Mouse (Mus musculus) heart, embryonic 16.5 days (tissue): ENCODE results near the gene Adm. TPM values are rescaled to one million over a fixed set of nuclear protein-coding genes. Genes with fewer than 3 reads are reported as not detected.
"Not testable (repeated sequence)": the region's sequence is repeated elsewhere in the genome, so short reads cannot be mapped to it uniquely, and the experiment has no call there.

Experiments used
- ATAC-seq: fragments of 200-750 bp; cut with Nextera tagmentation; replicated peaks from 2 replicates; pipeline ENCODE4 v1.8.0; 2017; ENCODE audit warnings: moderate number of reproducible peaks; ENCODE audit not compliant: insufficient read depth, low FRiP score; ENCODE audit errors: extremely low read depth
- H3K27ac ChIP-seq: fragments of 300-500 bp; sonication (generic); 2 replicates; pipeline ENCODE4 v1.5.1; 2014; ENCODE audit warnings: mild to moderate bottlenecking, low read length, control low read depth, moderate library complexity
- H3K27me3 ChIP-seq: fragments of 300-500 bp; sonication (generic); 2 replicates; pipeline ENCODE4 v1.6.1; 2014; ENCODE audit warnings: low read length, mixed read lengths; ENCODE audit not compliant: control insufficient read depth, insufficient read depth
- H3K36me3 ChIP-seq: fragments of 300-500 bp; sonication (generic); 2 replicates; pipeline ENCODE4 v1.6.1; 2014; ENCODE audit not compliant: control insufficient read depth, insufficient read depth
- H3K4me1 ChIP-seq: fragments of 300-500 bp; sonication (generic); 2 replicates; pipeline ENCODE4 v1.6.1; 2014; ENCODE audit warnings: low read length, mixed read lengths; ENCODE audit not compliant: control insufficient read depth, insufficient read depth
- H3K4me2 ChIP-seq: fragments of 300-500 bp; sonication (generic); 2 replicates; pipeline ENCODE4 v1.6.1; 2014; ENCODE audit warnings: low read depth, mild to moderate bottlenecking, control low read depth, low read length
- H3K4me3 ChIP-seq: fragments of 300-500 bp; sonication (generic); 2 replicates; pipeline ENCODE4 v1.5.1; 2014; ENCODE audit warnings: mild to moderate bottlenecking, control low read depth, low read length
- H3K9ac ChIP-seq: fragments of 300-500 bp; sonication (generic); 2 replicates; pipeline ENCODE4 v1.6.1; 2014; ENCODE audit warnings: low read length, control low read depth
- H3K9me3 ChIP-seq: fragments of 300-500 bp; sonication (generic); replicated peaks from 2 replicates; pipeline ENCODE4 v1.6.1; 2016; ENCODE audit warnings: low read length; ENCODE audit not compliant: control insufficient read depth
- WGBS: fragments of 180-500 bp; shearing (Covaris S2); extraction: QIAGEN DNeasy Blood & Tissue Kit; methylation state at CpG from one replicate; pipeline ENCODE4 v1.1.7; 2014; 5-methylcytosine and 5-hydroxymethylcytosine counted together
- polyA plus RNA-seq: library from polyadenylated mRNA; unstranded; fragments of >200 nt; fragmentation: Nextera tagmentation; extraction: Ambion mirVana; gene quantifications from 2 replicates; pipeline ENCODE4 v1.2.1, GENCODE M21; 2015

The Adm gene
- polyA plus RNA-seq = 22.6 and 25.8 TPM in 2 replicates

GRCm38 (mm10) chr7:110627486-110628272, at the start of gene Adm:
Adm (plus strand) TSS chr7:110627661.
- H3K27ac ChIP-seq = peak within 1 kb of the TSS; percentile 71
- H3K9ac ChIP-seq = peak within 1 kb of the TSS; percentile 75
- peak; percentile 69 for ATAC-seq
- no peaks in the 10 kb centered on the region; the same call in none of the 2 replicates for H3K27me3 ChIP-seq
- H3K4me1 ChIP-seq = peaks cover 49% of the 10 kb centered on the region
- H3K4me2 ChIP-seq = peak within 1 kb of the TSS; percentile 97
- under 1% methylated on average over 30 of the region's 30 CpGs for WGBS
- no peaks in the 10 kb centered on the region for H3K36me3 ChIP-seq
- H3K4me3 ChIP-seq = peak within 1 kb of the TSS; percentile 62
- H3K9me3 ChIP-seq = no peaks in the 10 kb centered on the region

DNA sequence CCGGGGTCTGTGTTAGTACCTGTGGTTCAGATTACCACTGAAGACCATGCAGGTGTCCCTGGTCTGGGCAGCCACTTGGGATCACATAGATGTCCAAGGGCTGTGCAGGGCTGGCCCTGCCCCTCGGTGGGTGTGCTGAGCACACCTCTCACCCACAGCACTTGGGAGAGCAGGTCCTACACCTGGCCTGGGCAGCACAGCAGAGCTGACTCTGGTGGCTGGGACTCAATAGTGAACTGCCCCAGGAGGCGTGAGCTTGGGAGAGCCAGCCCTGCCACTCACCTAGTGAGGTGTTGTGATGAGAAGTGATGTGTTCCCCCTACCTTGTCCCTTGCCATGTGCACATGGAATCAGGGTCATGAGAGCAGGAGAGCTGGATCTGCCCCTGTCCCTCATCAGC, 43.8 kb upstream of the Adm start:
- H3K4me3 ChIP-seq = no peak overlapping the region
- no peaks in the 10 kb centered on the region for H3K9me3 ChIP-seq
- H3K27me3 ChIP-seq = no peaks in the 10 kb centered on the region
- H3K4me1 ChIP-seq = peaks cover 10% of the 10 kb centered on the region
- no peak for ATAC-seq
- H3K9ac ChIP-seq = no peak overlapping the region
- H3K27ac ChIP-seq = no peak overlapping the region
- H3K4me2 ChIP-seq = no peak overlapping the region
- no peaks in the 10 kb centered on the region for H3K36me3 ChIP-seq
- WGBS = 97% methylated on average over 3 of the region's 3 CpGs

DNA sequence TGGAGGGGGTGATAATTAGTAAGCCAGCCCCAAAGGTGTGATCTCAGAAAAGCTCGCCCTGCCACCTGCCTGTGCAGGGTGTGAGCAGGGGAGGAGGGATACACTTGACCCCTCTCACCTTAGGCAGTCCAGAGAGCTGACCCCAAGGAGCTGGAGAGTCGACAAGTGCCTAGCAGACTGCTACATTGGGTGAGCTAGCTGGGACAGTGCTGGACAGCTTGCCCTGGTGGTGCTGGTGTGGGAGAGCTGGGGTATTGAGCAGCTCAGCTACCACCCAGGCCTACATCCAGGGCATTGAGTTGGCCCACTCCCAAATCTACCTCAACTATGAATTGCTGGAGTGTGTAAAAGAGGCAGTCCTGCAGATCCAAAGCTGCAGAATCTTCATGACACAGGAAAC, 43.3 kb upstream of the Adm start:
- H3K9ac ChIP-seq = no peak overlapping the region

GRCm38 (mm10) chr7:110585250-110585649, 42.2 kb upstream of the Adm start:
- no peak overlapping the region for H3K9ac ChIP-seq
- no peaks in the 10 kb centered on the region for H3K27me3 ChIP-seq
- no peak overlapping the region for H3K4me3 ChIP-seq
- no peak overlapping the region for H3K27ac ChIP-seq
- H3K36me3 ChIP-seq = no peaks in the 10 kb centered on the region
- peaks cover 10% of the 10 kb centered on the region for H3K4me1 ChIP-seq
- ATAC-seq = no peak
- H3K9me3 ChIP-seq = no peaks in the 10 kb centered on the region
- 43% methylated on average over 2 of the region's 2 CpGs for WGBS
- H3K4me2 ChIP-seq = no peak overlapping the region

More for the DNA sequence above, 43.3 kb upstream of the Adm start:
- no peak overlapping the region for H3K4me3 ChIP-seq
- ATAC-seq = no peak
- no peaks in the 10 kb centered on the region for H3K27me3 ChIP-seq
- peaks cover 10% of the 10 kb centered on the region for H3K4me1 ChIP-seq
- no peak overlapping the region for H3K4me2 ChIP-seq
- no peaks in the 10 kb centered on the region for H3K9me3 ChIP-seq
- H3K27ac ChIP-seq = no peak overlapping the region
- no peaks in the 10 kb centered on the region for H3K36me3 ChIP-seq
- 71% methylated on average over 2 of the region's 2 CpGs for WGBS

GRCm38 (mm10) chr7:110587721-110588120, 39.7 kb upstream of the Adm start:
- no peak overlapping the region for H3K4me3 ChIP-seq
- no peaks in the 10 kb centered on the region for H3K36me3 ChIP-seq

GRCm38 (mm10) chr7:110593991-110594390, 33.5 kb upstream of the Adm start:
- not testable (repeated sequence) for H3K9me3 ChIP-seq, H3K4me1 ChIP-seq, H3K36me3 ChIP-seq, H3K4me3 ChIP-seq, H3K9ac ChIP-seq, H3K4me2 ChIP-seq, H3K27ac ChIP-seq, ATAC-seq, H3K27me3 ChIP-seq
- 91% methylated on average over 3 of the region's 3 CpGs for WGBS

More at GRCm38 (mm10) chr7:110587721-110588120, 39.7 kb upstream of the Adm start:
- no peak overlapping the region for H3K9ac ChIP-seq
- ATAC-seq = no peak
- no peak overlapping the region for H3K4me2 ChIP-seq
- H3K9me3 ChIP-seq = no peaks in the 10 kb centered on the region
- no peak overlapping the region for H3K27ac ChIP-seq
- H3K27me3 ChIP-seq = no peaks in the 10 kb centered on the region
- WGBS = 90% methylated on average over 1 of the region's 1 CpGs
- peaks cover 7% of the 10 kb centered on the region for H3K4me1 ChIP-seq

GRCm38 (mm10) chr7:110597141-110597540, 30.3 kb upstream of the Adm start:
- Histone ChIP-seq H3K9me3 (peaks cover 4% of the 10 kb centered on the region), H3K4me3 (no peak overlapping the region), H3K27me3 (no peaks in the 10 kb centered on the region), H3K27ac (no peak overlapping the region), H3K36me3 (peaks cover 9% of the 10 kb centered on the region), H3K4me1 (peaks cover 2% of the 10 kb centered on the region), H3K4me2 (no peak overlapping the region), H3K9ac (no peak overlapping the region)
- no peak for ATAC-seq
- 92% methylated on average over 1 of the region's 1 CpGs for WGBS

DNA sequence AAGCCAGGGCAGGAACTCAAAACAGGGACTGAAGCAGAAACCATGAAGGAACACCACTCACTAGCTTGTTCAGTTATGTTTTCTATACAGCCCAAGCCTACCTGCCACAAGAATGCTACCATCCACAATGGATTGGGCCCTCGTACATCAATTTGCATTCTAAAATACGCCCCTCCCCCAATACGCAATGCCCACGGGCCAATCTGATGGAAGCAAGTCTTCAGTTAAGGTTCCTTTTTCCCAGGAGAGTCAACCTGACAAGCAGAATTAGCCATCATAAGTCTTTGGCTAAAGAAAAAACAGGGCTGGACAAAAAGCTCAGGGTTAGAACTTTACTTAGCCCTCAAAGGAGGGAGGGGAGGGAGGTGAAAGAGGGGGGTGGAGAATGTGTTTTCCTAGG, 22.0 kb upstream of the Adm start:
- no peak overlapping the region for H3K9ac ChIP-seq
- peaks cover 5% of the 10 kb centered on the region; the same call in 1 of the 2 replicates for H3K9me3 ChIP-seq
- no peak for ATAC-seq
- no peaks in the 10 kb centered on the region for H3K36me3 ChIP-seq
- H3K27me3 ChIP-seq = no peaks in the 10 kb centered on the region
- H3K4me2 ChIP-seq = no peak overlapping the region
- WGBS = 82% methylated on average over 4 of the region's 4 CpGs
- no peak overlapping the region for H3K4me3 ChIP-seq
- H3K27ac ChIP-seq = no peak overlapping the region
- peaks cover 3% of the 10 kb centered on the region for H3K4me1 ChIP-seq

GRCm38 (mm10) chr7:110606906-110607305, 20.6 kb upstream of the Adm start:
- no peak for ATAC-seq
- WGBS = 100% methylated on average over 1 of the region's 1 CpGs
- no peaks in the 10 kb centered on the region for H3K36me3 ChIP-seq
- H3K4me1 ChIP-seq = peaks cover 9% of the 10 kb centered on the region
- H3K9ac ChIP-seq = no peak overlapping the region
- no peaks in the 10 kb centered on the region for H3K27me3 ChIP-seq
- H3K27ac ChIP-seq = no peak overlapping the region
- no peak overlapping the region for H3K4me2 ChIP-seq
- peaks cover 5% of the 10 kb centered on the region; the same call in 1 of the 2 replicates for H3K9me3 ChIP-seq
- no peak overlapping the region for H3K4me3 ChIP-seq
